Mouse (Mus musculus): Measurements from ENCODE around the gene Wdr1. TPM values are rescaled to one million over a fixed set of nuclear protein-coding genes. Genes with fewer than 3 reads are reported as not detected.
A peak's percentile ranks its signal among the peaks of the same experiment; 100 is the strongest.

Wdr1 gene
- polyA plus RNA-seq, 1 experiment from 2014 or later: 149 TPM

DNA sequence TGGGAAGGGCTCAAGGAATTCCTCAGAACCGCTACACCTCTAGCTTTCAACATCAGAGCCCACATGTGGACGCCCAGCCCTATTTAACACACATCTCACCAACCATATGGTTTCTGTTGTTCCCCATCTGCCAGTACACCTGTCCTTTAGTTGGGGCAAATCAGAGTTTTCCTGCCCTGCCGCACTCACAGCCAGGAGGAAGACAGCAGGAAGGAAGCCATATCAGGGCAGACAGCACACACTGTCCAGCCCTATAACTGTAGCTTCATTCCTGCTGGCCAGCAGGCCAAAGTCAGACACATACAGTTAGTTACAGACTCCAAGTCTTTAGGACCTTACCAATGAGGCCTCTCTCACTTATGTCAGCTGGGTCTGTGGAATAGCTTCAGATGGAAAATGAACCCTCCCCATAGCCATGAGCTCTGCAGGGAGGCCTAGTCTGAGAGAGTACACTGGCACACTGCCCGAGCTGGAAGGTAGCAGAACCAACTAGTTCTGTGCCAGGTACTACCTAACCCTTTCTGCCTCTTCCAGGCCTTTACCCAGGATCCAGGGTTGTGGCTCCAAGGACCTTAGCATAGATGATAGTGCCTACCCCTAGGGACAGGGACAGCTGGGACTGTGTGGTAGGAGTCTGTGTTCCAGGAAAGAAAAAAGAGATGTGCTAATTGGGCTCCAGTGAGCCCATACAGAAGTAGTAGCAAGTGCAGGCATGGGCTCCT lies 19.4 kb downstream of the Wdr1 start:
- Histone ChIP-seq H3K27me3 (no peaks in the 10 kb centered on the region), H3K36me3 (peaks cover 100% of the 10 kb centered on the region), H3K9me3 (no peaks in the 10 kb centered on the region), H3K4me1 (replicated peaks) (peaks cover 7% of the 10 kb centered on the region; the same call in 1 of the 2 replicates), H3K27ac (no peak overlapping the region), H3K4me3 (no peak overlapping the region), H3K9ac (no peak overlapping the region), H3K4me2 (no peak overlapping the region)
- no peak for ATAC-seq (ENCODE audit: low FRiP score)
- 91% methylated on average over 4 of the region's 4 CpGs for WGBS

GRCm38 (mm10) chr5:38541728-38542127 lies 21.3 kb downstream of the Wdr1 start:
- whole genome bisulfite sequencing: 97% methylated on average over 3 of the region's 3 CpGs
- Histone ChIP-seq H3K4me1 (replicated peaks) (0 out of 2 replicates have a peak, but pooled peaks cover 3% of the 10 kb centered on the region), H3K9me3 (no peaks in the 10 kb centered on the region), H3K27me3 (no peaks in the 10 kb centered on the region), H3K27ac (no peak overlapping the region), H3K9ac (no peak overlapping the region), H3K36me3 (peaks cover 100% of the 10 kb centered on the region), H3K4me3 (no peak overlapping the region), H3K4me2 (no peak overlapping the region)
- no peak for ATAC-seq (ENCODE audit: low FRiP score)

DNA sequence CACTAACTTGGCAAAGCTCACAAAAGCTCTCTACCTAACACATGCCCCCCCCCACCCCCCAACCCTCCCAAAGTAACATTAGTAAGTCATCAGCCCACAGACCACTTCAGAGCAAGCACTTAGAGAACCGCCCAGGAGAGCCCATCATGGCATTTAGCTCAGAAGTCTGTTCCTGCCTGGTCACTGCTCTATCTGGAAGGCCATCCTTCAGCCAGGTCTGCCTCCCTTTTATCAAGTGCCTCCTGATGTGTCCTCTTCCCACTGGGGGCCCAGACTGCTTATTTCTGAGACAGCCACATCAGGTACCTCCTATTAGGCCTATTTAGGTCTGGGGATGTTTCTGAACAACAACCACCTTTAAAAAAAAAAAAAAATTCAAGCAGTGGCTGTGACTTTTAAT lies 22.1 kb downstream of the Wdr1 start:
- H3K36me3 ChIP-seq: peaks cover 100% of the 10 kb centered on the region
- H3K4me3 ChIP-seq: no peak overlapping the region
- no peaks in the 10 kb centered on the region for H3K9me3 ChIP-seq
- H3K4me2 ChIP-seq: no peak overlapping the region
- no peaks in the 10 kb centered on the region for H3K27me3 ChIP-seq
- no peak overlapping the region for H3K27ac ChIP-seq
- 0 out of 2 replicates have a peak, but pooled peaks cover 3% of the 10 kb centered on the region for H3K4me1 ChIP-seq (replicated peaks)
- H3K9ac ChIP-seq: no peak overlapping the region
- no peak for ATAC-seq (ENCODE audit: low FRiP score)
- WGBS: 92% methylated on average over 1 of the region's 1 CpGs

- no peak overlapping the region for H3K9ac ChIP-seq
- WGBS: 66% methylated on average over 8 of the region's 8 CpGs
- peak overlapping the region; percentile 46; the same call in 1 of the 2 replicates for H3K27ac ChIP-seq
Measured at GRCm38 (mm10) chr5:38538508-38538907, 24.5 kb downstream of the Wdr1 start.

DNA sequence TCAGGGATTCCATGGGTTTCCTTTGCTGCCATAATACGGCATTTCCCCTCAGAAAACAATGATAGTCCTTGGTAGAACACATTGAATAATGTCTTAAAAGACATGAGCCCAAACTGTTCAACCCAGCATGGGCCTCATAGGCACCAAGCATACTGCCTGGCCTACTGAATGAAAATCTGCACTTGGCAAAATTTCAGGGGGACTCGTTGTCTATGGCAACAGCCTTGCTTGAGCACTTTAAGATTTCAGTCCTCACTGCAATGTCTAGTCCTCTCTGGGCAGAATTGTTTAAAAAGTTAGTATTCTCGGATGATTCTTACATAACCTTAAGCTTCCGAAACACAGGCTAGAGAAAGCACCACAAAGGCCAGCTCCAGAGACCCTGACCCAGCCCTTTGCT lies 25.2 kb downstream of the Wdr1 start:
- ATAC-seq (ENCODE audit: low FRiP score): no peak
- no peaks in the 10 kb centered on the region for H3K9me3 ChIP-seq
- no peaks in the 10 kb centered on the region for H3K27me3 ChIP-seq
- WGBS: 82% methylated on average over 4 of the region's 4 CpGs
- no peak overlapping the region for H3K9ac ChIP-seq
- H3K4me2 ChIP-seq: no peak overlapping the region
- peaks cover 97% of the 10 kb centered on the region for H3K36me3 ChIP-seq
- no peak overlapping the region for H3K4me3 ChIP-seq
- H3K4me1 ChIP-seq (replicated peaks): no peaks in the 10 kb centered on the region
- peak overlapping the region; percentile 46; the same call in 1 of the 2 replicates for H3K27ac ChIP-seq

More at GRCm38 (mm10) chr5:38538508-38538907, 24.5 kb downstream of the Wdr1 start:
- Histone ChIP-seq H3K4me3 (no peak overlapping the region), H3K27me3 (no peaks in the 10 kb centered on the region), H3K36me3 (peaks cover 99% of the 10 kb centered on the region), H3K4me1 (replicated peaks) (no peaks in the 10 kb centered on the region), H3K4me2 (no peak overlapping the region), H3K9me3 (no peaks in the 10 kb centered on the region)
- ATAC-seq (ENCODE audit: low FRiP score): 0 out of 2 replicates have a peak, but pooled peaks have one; percentile 26

DNA sequence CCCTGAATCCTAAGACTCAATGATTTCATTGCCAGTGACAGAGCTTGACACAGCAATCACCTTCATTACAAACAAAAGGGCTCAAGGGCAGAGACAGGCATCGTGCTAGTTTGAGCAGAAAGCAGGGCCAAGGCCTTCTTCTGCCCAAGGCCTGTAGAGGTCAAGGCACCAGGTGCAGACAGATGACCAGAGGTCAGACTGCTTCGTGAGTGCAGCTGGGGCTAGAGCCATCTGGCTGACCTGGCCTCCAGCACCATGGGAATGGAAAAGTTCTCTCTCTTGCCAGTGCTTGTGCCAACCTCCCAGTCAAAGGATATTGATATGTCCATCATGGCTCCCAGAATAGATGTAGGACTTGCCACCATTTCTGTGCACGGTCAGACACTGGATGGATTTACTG lies 26.2 kb downstream of the Wdr1 start:
- no peaks in the 10 kb centered on the region for H3K27me3 ChIP-seq
- no peaks in the 10 kb centered on the region for H3K9me3 ChIP-seq
- no peak overlapping the region for H3K9ac ChIP-seq
- ATAC-seq (ENCODE audit: low FRiP score): no peak
- 86% methylated on average over 3 of the region's 3 CpGs for WGBS
- H3K36me3 ChIP-seq: peaks cover 97% of the 10 kb centered on the region
- no peak overlapping the region for H3K4me3 ChIP-seq
- no peak overlapping the region for H3K4me2 ChIP-seq
- H3K27ac ChIP-seq: no peak overlapping the region
- no peaks in the 10 kb centered on the region for H3K4me1 ChIP-seq (replicated peaks)

DNA sequence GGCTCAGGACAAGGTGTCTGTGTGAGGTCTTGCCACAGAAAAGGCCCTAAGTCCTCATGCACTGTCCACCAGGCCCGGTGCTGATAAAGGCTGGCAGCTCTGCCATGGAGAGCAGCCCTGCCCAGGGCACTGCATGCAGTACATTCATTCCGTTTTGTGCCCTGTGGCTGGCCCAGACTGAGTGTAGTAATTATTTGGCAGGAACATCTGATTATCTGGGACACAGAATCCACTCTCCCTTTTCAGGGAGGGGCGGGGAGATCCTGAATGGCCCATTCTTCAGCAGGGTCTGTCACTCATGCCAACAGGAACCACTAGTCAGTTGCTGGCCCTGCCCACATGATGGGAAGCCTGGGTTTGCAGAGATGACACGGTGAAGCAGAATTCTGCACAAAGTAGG lies 30.9 kb downstream of the Wdr1 start:
- H3K4me3 ChIP-seq: no peak overlapping the region
- no peak overlapping the region for H3K4me2 ChIP-seq
- H3K4me1 ChIP-seq (replicated peaks): no peaks in the 10 kb centered on the region
- no peaks in the 10 kb centered on the region for H3K27me3 ChIP-seq
- no peak overlapping the region for H3K27ac ChIP-seq
- H3K36me3 ChIP-seq: peaks cover 97% of the 10 kb centered on the region
- 79% methylated on average over 4 of the region's 4 CpGs for WGBS
- peak; percentile 59 for ATAC-seq (ENCODE audit: low FRiP score)
- H3K9ac ChIP-seq: no peak overlapping the region
- H3K9me3 ChIP-seq: no peaks in the 10 kb centered on the region

DNA sequence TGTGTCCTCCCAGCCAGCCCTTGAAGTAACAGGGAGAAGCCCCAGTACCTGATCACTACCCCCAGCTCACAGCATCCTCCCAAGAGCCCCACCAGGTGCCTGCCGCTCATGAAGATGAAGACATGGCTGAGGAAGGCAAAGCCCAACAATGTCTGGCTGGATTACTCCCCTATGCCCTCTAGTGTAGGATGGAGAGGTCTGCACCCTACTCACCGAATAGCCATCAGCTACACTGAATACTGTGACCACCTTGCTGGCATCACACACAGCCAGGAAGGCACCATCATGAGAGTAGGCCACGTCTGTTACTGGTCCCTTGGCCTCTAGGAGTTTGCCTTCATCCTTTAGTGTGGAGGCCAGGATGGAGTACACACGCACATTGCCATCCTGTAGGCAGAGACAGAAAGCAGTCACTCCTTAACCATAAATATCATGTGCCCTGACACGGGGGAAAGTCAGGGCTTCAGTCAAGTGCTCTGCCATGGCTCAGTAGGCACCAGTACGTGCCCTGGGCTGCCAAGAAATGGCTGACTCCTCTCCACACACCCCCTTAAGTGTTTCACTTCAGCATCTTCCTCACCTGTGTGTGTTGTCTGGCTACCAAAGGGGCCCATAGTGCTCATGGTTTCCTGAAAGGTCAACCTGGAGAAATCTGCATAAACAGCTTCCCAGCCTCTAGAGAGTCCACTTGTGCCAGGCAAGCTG lies 33.1 kb downstream of the Wdr1 start:
- H3K4me2 ChIP-seq: no peak overlapping the region
- H3K4me3 ChIP-seq: no peak overlapping the region
- H3K4me1 ChIP-seq (replicated peaks): no peaks in the 10 kb centered on the region
- no peak overlapping the region for H3K27ac ChIP-seq
- 80% methylated on average over 6 of the region's 6 CpGs for WGBS
- peaks cover 96% of the 10 kb centered on the region for H3K36me3 ChIP-seq
- ATAC-seq (ENCODE audit: low FRiP score): peak; percentile 58
- no peaks in the 10 kb centered on the region for H3K27me3 ChIP-seq
- no peak overlapping the region for H3K9ac ChIP-seq
- H3K9me3 ChIP-seq: no peaks in the 10 kb centered on the region

DNA sequence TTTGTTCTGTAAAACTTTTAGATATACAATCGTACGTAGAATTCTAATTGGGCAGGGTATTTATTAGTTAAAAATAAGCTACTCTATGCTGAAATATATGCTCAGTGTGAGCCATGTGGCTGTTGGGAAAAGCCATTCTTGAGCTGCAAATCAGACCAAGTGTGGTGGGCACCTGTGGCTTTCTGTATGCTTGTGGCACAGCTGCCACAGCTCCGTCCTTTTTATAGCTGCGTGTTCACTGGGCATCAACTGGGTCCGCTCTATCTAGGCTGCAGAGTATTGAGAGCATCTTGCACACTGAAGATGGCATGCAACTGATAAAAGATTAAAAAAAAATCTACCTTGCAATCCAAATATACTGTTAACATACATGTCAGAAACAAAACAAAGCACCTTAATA lies 40.0 kb downstream of the Wdr1 start:
- WGBS: 96% methylated on average over 5 of the region's 5 CpGs
- Histone ChIP-seq H3K9ac (no peak overlapping the region), H3K9me3 (no peaks in the 10 kb centered on the region), H3K27me3 (no peaks in the 10 kb centered on the region), H3K36me3 (peaks cover 32% of the 10 kb centered on the region), H3K27ac (no peak overlapping the region), H3K4me1 (replicated peaks) (0 out of 2 replicates have a peak, but pooled peaks cover 3% of the 10 kb centered on the region), H3K4me3 (no peak overlapping the region), H3K4me2 (no peak overlapping the region)
- no peak for ATAC-seq (ENCODE audit: low FRiP score)

DNA sequence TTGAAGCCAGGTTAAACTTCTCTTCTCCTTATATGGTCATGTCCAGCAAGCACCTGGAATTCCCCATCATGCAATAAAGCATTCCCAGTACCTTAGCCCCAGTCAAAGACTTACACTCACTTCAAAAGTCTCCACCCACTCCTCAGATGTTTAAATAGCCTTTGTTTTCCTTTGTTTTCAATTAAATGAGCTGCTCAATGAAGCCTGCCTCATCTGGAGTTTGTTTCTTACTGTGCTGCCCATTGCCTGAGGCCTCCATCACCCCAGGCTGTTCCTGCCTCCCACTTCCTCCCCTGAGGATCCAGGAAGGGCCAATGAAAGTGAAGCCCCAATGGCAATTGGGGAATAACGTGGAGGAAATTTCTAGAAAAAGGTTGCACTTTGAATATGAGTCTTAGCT lies 42.2 kb downstream of the Wdr1 start:
- WGBS: 26% methylated on average over 1 of the region's 1 CpGs

DNA sequence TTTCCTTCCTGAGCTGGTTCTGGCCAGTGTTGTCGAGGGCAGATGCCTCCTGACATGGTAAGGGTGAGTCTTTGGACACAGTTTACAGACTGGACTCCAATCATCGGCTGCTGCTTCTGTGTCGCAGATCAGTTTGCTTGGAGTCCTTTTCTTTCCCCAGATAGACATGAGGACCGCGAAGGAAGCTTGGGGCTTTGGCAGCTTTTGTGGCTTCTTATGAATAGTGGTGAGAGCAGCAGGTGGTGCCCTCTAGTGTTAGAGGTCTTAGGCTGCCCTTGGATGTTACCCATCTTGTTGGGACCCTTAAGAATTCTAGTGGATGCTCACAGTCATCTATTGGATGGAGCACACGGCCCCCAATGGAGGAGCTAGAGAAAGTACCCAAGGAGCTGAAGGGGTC lies 46.8 kb downstream of the Wdr1 start:
- Histone ChIP-seq H3K4me1 (replicated peaks) (peaks cover 10% of the 10 kb centered on the region; the same call in 1 of the 2 replicates), H3K9ac (no peak overlapping the region), H3K9me3 (no peaks in the 10 kb centered on the region), H3K36me3 (peaks cover under 1% of the 10 kb centered on the region; the same call in 1 of the 2 replicates), H3K4me2 (no peak overlapping the region), H3K27me3 (no peaks in the 10 kb centered on the region), H3K27ac (no peak overlapping the region), H3K4me3 (no peak overlapping the region)
- ATAC-seq (ENCODE audit: low FRiP score): no peak
- 61% methylated on average over 6 of the region's 6 CpGs for WGBS

More for the DNA sequence above, 42.2 kb downstream of the Wdr1 start:
- no peak for ATAC-seq (ENCODE audit: low FRiP score)
- peaks cover 11% of the 10 kb centered on the region for H3K36me3 ChIP-seq
- no peak overlapping the region for H3K9ac ChIP-seq
- no peaks in the 10 kb centered on the region for H3K27me3 ChIP-seq
- H3K9me3 ChIP-seq: no peaks in the 10 kb centered on the region
- no peak overlapping the region for H3K4me3 ChIP-seq
- 0 out of 2 replicates have a peak, but pooled peaks cover 3% of the 10 kb centered on the region for H3K4me1 ChIP-seq (replicated peaks)
- H3K4me2 ChIP-seq: no peak overlapping the region
- H3K27ac ChIP-seq: no peak overlapping the region

GRCm38 (mm10) chr5:38512991-38513390 lies 50.0 kb downstream of the Wdr1 start:
- H3K27me3 ChIP-seq: no peaks in the 10 kb centered on the region
- H3K36me3 ChIP-seq: no peaks in the 10 kb centered on the region
- H3K9ac ChIP-seq: no peak overlapping the region
- H3K4me1 ChIP-seq (replicated peaks): peaks cover 6% of the 10 kb centered on the region; the same call in 1 of the 2 replicates
- no peak overlapping the region for H3K27ac ChIP-seq
- no peak overlapping the region for H3K4me2 ChIP-seq
- WGBS: 15% methylated on average over 2 of the region's 2 CpGs
- ATAC-seq (ENCODE audit: low FRiP score): no peak
- no peaks in the 10 kb centered on the region for H3K9me3 ChIP-seq
- H3K4me3 ChIP-seq: no peak overlapping the region
